Mouse (Mus musculus) telencephalon, adult 2 months (tissue): ENCODE data around the gene Rexo4.

Source experiments
- DNase-seq: peaks from one replicate; pipeline ENCODE4 v3.0.0-alpha.2; 2011; ENCODE audit warnings: low read depth, low spot score

Gene Rexo4

DNA sequence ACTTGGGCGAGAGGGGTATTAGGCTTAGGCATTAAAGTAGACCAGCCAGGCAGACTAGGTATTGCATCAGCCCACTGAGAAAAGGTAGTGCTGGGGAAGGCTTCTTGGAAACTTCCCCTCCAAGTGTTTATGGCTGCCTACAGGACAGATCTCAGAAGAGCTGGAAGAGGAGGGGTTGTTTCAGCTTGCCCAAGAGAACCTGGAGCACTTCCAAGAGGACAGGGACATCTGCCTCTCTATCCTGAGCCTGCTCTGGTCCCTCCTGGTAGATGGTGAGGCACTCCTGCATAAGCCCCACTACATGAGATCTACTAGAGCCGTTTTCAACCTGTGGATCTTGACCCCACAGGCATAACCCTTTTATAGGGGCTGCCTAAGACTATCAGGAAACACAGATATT is 13.8 kb downstream of the Rexo4 start:
- no peak for DNase-seq

DNA sequence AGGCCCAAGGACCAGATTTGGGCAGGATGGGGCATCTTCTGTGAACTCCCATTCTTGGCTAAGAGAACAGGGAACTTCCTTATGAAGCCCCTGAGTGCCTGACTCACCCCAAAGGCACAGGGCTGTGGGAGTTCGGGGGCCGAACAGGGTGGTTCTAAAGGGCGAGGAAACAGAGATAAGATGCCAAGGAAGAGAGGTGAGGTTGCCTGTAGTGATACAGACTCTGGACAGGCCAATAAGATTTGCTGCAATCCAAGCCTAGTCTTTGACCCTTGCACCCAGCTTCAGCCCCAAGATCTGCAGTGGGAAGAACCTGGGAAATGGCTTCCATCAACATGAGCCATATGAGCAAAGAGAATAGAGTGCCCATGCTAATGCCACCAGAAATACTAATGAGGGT is 20.9 kb downstream of the Rexo4 start:
- no peak for DNase-seq

DNA sequence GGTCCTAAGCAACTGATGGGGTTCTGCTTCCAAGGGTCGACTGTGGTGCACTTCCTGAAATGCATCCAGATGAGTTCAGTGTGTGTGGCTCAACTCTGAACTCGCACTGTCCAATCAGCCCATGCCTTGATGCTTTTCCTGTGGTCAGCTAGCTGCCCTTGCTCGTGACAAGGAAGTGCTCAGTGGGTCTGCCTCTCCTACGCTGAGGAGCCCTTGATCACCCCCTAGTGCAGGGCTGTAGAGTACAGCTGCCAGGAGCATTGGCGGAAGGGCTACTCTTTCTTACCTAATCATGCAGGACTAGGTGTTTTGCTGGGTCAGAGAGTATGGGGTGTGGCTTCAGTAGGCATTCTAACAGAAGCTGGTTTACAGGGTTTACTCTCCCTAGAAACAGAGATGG is 22.6 kb downstream of the Rexo4 start:
- no peak for DNase-seq

DNA sequence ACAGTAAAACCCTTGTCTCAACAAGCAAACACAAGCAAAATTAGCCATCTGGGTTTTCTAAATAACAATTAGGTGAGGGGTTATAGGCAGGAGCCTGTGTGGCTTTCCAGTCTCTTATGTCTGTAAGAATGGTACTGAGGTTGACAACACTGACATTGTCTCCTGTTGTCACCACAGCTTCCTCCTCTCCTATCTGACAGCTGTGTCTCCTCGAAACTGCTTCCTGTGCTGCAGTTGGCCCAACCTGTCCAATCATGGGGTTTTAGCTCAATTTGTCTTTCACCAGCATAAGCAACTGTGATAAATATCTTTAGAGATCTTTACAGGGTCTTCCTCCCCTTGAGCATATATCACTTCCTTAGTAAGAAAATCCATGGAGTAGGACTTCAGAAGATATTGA is 27.8 kb downstream of the Rexo4 start:
- no peak for DNase-seq

DNA sequence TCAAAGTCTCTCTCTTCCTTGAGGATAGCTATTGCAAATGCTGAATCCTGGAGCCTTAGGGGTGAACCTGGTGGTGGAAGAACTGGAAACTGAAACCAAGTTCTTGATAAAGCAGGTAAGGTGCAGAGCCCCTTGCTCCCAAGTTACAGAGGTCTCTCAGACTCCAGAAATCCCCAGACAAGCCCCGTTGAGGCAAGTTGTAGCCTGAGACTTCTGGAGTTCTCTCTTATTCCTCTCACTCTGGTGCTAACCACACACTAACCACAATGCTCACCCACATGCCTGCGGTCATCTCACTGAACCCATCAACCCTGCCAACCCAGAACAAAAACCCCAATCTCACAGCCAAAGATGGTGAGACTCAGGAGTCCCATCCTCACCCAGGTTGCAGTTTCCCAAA is 28.9 kb downstream of the Rexo4 start:
- no peak for DNase-seq

DNA sequence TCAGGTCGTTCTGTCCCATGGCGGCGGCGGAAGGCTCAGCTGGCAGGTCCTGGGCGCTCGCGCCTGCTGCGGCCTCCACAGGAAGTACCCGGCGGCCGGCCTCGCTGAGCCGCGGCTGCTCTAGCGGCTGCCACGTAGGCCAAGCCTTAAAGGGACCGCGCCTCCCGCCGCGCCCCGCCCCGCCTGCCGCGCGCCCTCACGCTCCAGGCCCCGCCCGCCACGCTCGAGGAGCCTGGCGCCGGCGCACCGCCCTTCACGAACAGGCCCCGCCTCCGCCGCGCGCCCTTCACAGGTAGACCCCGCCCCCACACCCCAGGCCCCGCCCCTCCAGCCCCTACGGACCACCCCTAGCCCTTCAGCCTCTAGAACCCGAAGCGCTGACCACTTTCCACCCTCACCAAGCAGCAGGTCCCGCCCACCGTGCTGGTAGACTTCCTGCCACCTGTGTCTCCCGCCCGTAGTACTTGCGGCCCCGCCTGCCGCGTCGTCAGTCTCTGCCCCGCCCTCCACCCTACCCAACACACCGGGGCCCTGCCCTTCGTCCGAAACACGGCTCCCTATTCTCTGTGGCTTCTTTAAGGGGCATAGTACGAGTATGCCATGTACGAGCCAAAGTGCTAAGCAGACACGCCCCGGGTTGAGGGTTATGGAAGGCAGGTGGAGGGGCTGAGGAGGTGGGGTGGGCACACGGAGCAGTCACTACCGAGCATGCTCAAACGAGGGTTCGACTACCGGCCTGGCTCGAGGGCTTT is 30.7 kb downstream of the Rexo4 start, which contains the start of the genes Surf4 and Stkld1:
Gene Surf4 (minus strand): TSS at position 625 of the 752 bp plus-strand sequence.
Gene Stkld1 (plus strand): TSS at position 744 of the 752 bp plus-strand sequence.
- peak; percentile 75 for DNase-seq

DNA sequence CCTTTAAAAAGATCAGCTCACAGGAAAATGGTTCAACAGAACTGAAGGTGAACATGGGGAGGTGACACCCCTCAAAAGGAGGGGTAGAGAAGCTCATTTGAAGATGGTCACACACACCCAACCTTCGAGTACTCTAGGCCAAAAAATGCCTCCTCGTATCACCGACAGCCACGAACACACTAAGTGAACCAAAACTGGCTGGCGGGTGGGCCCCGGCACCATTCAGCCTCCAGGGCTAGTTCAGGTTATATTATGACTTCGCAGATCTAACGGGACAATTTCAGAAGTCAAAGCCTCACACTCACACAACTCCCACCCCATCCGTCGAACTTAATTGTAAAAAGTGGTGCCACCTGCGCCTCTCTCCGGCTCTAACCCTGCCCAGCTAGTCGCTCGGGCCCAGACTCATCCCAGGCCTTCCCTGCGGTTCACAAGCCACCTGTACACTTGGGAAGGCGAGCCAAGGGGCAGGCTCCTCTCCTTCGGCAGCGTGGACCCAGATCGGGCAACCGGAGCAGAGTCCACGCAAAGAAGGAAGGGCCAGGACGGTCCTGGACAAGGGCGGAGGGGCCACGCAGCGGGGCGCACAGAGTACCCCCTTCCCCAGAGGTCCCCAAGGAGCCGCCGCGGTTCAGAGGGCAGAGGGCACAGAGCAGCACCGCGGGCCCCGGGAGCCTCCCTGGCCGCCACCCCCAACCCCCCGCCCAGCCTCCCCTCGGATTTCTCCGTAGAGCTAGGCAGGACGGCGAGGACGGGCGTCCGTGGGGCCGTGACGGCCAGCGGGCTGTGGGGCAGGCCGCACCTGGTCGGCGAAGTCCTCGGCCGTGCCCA is 31.5 kb downstream of the Rexo4 start:
- no peak for DNase-seq

DNA sequence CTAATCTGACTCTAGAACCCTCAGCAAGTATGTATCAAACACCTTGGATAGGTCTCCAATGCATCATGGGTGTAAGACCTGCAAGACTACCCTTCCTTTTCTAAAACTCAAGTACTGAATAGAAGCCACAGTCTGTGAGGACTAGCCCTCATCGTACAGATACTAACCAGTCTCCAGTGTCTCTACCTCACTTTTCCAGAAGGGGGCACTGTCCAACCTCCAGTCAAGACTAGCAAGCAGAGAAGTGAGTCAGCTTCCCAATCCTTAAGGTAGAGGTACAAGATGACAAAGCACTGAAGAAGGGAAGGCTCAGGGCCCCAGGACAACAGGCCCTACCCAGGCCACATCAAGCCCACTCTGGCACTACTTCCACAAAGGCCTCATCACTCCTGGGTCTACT is 33.8 kb downstream of the Rexo4 start:
- peak; percentile 67 for DNase-seq

DNA sequence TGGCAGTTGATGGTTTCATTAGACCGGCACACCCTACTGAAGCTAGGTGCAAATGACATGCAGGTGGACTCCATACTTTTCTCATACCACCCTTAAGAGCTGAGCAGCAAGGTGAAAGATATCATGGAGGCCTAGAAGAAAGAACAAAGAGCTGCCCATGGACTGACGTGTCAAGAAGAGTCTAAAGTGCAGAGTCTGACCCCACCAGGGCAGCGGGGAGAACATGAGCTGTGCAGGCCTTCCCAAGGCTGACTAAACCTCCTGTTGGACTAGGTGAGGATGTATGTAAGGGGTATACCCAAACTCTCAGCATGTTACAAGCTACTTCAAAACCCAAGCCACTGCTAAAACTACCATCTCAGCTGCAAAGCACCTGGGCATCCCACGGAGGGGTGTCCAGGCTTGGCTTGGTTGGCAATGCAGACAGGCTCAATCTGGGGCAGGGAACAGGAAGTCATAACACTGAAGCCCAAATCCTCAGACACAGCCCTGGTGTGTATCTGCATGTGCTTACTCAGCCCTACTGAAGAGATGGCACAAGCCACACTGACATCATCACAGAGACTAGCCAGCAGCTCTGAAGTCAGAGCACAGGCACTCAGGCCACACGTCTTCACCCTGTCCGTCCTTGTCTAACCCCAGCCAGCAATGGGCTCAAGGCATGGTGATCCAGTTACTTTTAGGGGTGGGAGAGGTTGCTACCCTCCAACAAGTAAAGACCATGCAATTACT is 36.3 kb downstream of the Rexo4 start:
- no peak for DNase-seq

DNA sequence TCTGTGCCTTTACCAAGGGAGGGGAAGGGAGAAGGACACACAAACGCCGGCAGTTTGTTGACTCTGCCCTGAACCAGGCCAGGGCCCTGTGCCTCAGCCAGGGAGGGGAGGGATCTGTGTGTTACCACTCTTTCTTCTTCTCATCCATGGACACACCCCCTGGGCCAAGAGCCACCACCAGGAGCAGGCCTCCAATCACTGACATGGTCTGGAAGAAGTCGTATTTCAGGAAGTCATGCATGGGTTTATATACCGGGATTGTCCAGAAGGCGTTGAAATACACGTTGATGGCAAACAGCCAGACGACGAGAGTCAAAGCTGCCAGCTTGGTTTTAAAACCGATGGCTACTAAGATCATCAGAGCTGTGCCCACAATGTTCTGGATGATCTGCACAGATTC is 42.4 kb downstream of the Rexo4 start:
- DNase-seq, result no peak

DNA sequence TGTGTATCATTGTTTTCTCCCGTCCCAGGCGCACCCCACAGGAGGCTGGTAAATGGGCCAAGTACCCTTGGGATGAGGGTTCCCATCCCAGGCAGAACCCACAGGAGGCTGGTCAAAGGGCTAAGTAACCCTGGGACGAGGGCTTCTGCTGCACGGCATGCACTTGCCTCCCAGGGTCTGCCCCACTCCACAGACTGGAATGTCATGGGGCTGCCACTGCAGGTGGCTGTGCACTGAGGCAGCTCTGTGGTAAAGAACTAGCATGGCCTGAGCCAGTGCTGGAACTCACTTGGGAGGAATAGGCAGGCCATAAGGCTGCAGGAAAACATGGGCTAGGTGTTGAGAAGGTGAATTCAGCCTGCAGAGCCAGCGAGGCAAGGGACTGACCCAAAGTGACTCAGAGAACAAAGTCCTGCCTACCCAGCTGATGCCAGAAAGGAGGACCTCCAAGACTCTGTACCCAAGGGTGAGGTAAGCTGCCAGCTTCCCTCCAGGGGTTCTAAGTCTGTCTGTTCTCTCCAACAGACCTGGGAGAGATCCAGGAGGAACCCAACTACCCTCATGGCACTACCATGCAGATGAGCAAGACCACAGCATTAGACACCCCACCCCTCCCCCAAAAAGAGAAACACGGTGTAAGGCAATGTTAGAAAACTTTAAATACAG is 43.9 kb downstream of the Rexo4 start:
- DNase-seq, result no peak

DNA sequence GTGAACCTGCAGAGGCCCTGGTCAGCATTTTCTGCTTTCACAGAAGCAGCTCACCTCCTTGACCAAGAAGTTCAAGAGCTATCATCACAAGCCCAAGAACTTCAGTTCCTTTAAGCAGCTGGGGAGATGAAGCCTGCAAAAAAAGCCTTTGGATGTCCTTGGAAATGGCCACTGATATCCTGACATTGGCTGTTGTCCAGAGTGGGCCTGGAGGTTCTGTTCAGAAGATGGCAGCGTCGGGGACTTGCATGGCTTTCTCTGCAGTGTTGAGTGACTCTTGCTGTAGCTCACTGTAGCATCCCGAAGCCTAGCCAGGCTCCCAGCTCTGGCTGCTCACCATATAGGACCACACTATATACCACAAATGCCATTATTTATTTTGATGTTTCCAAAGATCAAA is 44.5 kb downstream of the Rexo4 start:
- no peak for DNase-seq

DNA sequence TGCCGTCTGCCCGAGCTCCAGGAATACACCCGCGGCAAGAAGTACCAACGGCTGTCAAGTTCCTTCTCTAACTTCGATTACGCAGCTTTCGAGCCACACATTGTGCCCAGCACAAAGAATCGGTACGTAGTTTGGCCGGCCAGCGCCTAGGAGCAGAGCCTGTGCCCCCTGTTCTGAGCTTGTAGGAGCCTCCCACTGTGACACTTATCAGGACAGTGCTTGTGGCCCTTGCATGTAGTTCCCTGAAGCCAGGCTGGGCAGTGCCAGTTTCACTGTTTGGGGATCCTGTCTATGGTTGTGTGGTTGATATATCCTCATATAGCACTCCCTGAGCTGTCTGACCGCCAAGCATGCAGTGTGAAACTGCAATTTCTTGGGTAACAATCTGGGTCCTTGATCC is 47.4 kb downstream of the Rexo4 start:
- no peak for DNase-seq

DNA sequence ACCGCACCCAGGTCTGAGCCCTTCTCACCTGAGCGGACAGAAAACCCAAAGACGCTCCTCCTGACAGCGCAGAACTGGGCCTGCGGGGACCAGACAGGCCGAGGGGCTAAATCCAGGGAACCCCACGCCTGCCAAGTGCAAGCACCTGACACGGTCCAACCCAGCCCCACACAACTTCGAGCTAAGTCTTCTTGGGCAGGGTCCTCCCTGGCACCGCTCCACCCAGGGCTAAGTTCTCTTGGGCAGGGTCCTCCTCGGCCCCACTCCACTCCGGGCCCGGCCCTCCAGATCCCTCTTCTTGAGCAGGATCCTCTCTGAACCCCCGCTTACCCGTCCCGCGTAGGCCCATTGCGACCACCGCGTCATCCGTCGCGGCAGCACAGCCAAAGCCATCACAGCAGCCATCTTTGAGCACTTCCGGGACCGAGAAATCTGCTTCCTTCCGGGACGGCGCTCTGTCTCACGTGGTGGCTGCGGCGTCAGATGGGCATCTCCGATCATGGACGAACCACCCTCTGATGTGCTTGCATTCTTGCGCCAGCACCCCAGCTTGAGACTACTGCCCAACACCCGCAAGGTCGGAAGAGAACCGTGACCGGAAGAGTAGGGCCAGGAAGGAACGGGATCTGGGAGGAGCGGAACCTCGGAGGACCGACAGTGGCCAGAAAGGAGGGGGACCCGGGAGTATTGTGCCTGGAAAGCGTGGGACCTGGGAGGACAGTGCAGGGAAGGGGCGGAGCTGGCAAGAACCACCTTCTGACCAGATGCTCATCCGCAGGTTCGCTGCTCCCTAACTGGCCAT is 48.1 kb downstream of the Rexo4 start, which contains the start of the genes Surf2 and Surf1:
Gene Surf2 (plus strand): TSS at position 441 of the 802 bp plus-strand sequence.
Gene Surf1 (minus strand): TSS at position 604 of the 802 bp plus-strand sequence.
- DNase-seq, result peak; percentile 85

DNA sequence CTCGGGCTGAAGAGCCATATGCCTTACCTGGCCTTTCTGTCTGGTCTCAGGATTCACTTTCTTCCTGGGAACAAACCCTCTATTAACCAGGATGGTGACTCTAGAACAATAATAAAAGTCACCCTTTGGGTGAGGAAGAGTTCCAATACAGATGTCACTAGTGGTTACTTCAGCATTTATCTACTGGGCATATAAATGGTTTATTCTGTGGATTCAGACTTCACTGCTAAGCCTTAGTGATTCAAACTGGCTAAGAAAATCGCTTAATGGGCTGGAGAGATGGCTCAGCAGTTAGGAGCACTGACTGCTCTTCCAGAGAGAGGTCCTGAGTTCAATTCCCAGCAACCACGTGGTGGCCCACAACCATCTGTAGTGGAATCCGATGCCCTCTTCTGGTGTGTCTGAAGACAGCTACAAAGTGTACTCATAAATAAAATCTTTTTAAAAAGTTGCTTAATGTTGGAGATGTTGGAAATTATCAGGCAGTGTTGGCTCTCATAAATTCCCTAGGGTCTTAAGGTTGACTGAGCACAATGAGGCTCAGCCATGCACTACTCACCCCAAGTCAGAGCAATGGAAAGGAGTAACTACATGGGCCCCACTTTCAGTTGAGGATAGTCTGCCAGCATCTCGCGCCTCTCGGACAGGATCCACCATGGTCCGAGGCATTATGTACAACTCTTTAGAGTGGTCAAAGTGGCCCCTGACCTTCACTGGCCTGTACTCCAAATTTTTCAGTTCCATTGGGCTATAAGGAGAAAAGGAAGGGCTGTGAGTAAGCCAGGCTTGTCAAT is 49.8 kb downstream of the Rexo4 start:
- DNase-seq, result no peak

DNA sequence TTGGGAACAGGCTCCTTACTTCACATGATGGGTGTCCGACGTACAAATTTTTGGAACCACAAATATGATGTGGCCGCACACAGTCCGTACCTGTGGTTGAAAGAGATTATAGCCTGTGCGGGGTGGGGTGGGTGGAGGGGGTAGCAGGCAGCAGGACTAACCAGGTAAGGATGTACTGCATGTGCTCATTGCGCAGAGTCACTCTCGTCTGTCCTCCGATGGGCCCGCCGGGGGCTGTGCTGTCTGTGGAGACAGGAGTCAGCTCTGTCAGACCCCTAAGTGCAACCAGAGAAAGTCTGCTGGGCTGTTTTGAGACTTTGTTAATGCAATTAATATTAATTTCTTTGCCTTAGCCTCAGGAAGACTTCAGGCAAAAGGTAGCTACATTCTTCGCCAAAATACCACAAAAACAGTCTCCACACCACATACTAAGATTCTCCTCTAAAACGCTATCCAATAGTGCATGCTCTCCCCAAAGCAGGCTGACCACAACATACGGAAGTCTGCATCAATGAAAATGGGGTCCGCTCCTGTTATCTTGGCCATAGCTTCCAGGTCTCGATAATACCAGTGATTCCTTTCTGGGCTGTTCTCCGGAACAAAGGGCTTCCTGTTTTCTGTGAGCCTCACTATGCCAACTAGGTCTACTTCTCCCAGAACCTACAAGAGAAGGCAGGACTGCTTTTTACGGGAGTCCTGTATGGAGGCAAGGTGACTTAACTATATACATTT is 50.6 kb downstream of the Rexo4 start:
- DNase-seq, result no peak

DNA sequence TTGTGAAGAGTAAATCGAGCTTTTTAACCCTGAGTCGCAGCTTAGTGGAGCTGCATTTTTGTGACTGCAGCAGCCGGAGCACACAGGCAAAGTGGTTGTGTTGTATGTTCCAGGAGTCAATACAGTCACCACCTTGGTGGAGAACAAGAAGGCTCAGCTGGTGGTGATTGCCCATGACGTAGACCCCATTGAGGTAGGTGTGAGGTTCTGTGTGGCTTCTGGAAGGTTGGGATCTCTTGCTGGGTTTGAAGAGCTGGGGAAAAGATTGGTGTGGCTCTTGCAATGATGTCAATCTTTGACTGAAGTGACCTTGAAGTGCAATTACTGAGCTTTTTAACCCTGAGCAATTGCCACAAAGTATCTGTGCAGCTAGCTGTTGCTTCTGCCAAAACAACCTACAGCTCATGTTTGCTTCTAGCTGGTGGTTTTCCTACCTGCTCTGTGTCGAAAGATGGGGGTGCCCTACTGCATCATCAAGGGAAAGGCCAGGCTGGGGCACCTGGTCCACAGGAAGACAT is 51.9 kb downstream of the Rexo4 start:
- no peak for DNase-seq

DNA sequence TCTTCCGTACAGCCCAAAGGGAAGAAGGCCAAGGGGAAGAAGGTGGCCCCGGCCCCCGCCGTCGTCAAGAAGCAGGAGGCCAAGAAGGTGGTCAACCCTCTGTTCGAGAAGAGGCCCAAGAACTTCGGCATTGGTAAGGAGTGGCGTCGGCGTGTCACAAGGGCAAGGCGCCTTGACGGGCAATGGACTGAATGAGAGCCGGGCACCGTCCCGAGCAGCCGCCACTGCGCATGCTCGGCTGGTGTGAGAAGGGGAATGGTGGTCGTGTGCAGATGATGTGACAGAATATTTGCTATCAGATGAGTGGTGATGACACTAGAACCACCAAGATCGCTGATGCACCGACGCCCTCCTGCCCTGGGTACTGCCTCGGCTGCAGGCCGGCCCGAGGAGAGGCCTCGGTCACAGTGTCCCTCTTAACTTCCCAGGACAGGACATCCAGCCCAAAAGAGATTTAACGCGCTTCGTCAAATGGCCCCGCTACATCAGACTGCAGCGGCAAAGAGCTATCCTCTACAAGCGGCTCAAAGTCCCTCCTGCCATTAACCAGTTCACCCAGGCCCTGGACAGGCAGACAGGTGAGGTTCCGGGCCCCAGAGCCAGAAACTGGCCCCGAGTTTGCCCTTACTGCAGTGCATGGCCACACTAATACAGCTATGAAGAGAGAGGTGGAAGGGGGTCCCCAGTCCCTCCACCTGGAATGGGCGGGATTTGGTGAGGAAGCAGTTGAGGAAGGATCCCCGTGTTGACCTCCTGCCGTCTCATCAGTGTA is 53.0 kb downstream of the Rexo4 start:
- DNase-seq, result no peak
